Mouse (Mus musculus): Measurements from ENCODE around the gene Supt4a. TPM values are rescaled to one million over a fixed set of nuclear protein-coding genes. Genes with fewer than 3 reads are reported as not detected.

Gene Supt4a
- polyA plus RNA-seq, 1 experiment from 2014 or later, result 111 TPM

DNA sequence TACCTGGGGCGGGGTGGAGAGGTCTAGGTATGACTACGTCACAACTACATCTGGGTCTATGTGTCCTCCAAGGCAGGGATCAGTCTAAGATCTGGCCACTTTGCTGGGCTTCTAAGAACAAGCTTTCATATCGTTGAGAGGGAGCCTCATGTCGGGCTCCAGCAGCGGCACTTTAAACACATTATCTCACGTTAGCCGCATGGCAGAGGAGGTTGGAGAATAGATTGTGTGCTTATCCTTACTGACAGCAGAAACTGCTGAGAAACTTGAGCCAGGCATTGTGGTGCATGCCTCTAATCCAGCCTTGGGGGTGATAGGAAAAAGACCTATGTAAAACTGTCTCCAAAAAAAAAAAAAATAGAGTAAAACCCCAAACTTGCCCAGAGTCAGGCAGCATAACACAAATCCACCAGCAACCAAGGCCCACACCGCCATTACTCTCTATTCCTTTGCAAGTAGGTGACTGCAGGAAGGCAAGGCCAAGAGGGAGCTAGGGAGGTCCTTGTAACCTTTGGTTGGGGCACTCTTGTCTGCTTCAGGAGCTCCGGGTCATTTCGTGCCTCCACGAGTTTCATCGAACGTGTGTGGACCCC, 7.7 kb upstream of the Supt4a start:
- Histone ChIP-seq H3K4me3 (ENCODE audit: low read length) (no peak overlapping the region), H3K27me3 (ENCODE audit: control insufficient read depth, insufficient read depth, low read length) (no peaks in the 10 kb centered on the region), H3K9ac (ENCODE audit: low read length) (no peak overlapping the region), H3K36me3 (ENCODE audit: control insufficient read depth, insufficient read depth) (no peaks in the 10 kb centered on the region), H3K27ac (ENCODE audit: low read length) (no peak overlapping the region), H3K4me1 (ENCODE audit: control insufficient read depth, insufficient read depth, low read length) (peaks cover 16% of the 10 kb centered on the region), H3K4me2 (ENCODE audit: low read depth, low read length) (no peak overlapping the region), H3K9me3 (replicated peaks; ENCODE audit: control insufficient read depth, low read length) (no peaks in the 10 kb centered on the region)
- ATAC-seq (replicated peaks; ENCODE audit: extremely low read depth, insufficient read depth, low FRiP score), result no peak
- 63% methylated on average over 13 of the region's 13 CpGs for WGBS

DNA sequence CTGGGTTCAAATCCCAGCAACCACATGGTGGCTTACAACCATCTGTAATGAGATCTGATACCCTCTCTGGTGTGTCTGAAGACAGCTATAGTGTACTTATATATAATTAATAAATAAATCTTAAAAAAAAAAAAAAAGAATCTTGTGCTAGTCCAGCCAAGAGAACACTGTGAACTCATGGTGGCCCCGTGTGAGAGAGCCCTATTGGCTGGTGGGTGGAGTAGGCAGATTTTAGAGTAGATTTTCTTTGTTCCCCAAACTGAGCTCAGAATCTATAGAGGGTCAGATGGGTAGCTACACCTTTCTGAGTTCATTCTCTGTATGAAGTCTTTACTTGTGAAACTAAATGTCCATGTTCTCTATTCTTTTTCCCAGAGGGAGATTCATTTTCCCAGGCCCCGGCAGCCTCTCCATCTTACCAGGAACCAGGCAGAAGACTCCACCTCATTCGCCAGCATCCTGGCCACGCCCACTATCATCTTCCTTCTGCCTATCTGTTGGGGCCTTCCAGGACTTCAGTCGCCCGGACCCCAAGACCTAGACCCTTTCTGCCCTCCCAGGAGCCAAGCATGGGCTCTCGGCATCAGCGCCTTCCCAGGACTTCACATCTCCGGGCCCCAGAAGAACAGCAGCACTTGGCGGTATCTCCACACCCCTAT, 6.6 kb upstream of the Supt4a start:
- Histone ChIP-seq H3K27me3 (ENCODE audit: control insufficient read depth, insufficient read depth, low read length) (no peaks in the 10 kb centered on the region), H3K4me1 (ENCODE audit: control insufficient read depth, insufficient read depth, low read length) (peaks cover 14% of the 10 kb centered on the region), H3K36me3 (ENCODE audit: control insufficient read depth, insufficient read depth) (no peaks in the 10 kb centered on the region)

DNA sequence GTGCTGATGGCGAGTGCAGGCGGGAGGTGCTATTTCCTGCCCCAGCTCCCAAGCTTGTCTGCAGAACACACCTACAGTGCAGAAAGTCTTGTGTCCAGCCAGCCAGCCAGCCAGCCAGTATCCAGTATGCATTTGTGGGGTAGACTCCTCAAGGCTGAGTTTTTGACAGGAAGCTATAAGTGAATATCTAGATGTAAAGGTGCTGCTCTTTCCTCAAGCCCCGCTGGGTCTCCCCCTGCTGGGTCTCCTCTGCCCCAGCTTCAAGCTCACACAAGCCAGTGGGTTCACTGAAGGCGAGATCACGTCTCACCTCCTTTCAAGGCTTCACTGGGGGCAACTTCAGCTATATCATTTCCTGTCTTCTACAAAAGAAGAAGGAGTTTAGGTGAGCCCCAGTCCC, 3.0 kb upstream of the Supt4a start:
- no peaks in the 10 kb centered on the region for H3K36me3 ChIP-seq (ENCODE audit: control insufficient read depth, insufficient read depth)
- 59% methylated on average over 5 of the region's 5 CpGs for WGBS
- no peaks in the 10 kb centered on the region for H3K27me3 ChIP-seq (ENCODE audit: control insufficient read depth, insufficient read depth, low read length)
- H3K4me1 ChIP-seq (ENCODE audit: control insufficient read depth, insufficient read depth, low read length), result peaks cover 13% of the 10 kb centered on the region
- H3K27ac ChIP-seq (ENCODE audit: low read length), result peak overlapping the region; percentile 24; the same call in 1 of the 2 replicates
- no peak overlapping the region; the same call in 1 of the 2 replicates for H3K9ac ChIP-seq (ENCODE audit: low read length)
- ATAC-seq (replicated peaks; ENCODE audit: extremely low read depth, insufficient read depth, low FRiP score), result no peak
- peak overlapping the region; percentile 25 for H3K4me3 ChIP-seq (ENCODE audit: low read length)
- no peaks in the 10 kb centered on the region for H3K9me3 ChIP-seq (replicated peaks; ENCODE audit: control insufficient read depth, low read length)
- H3K4me2 ChIP-seq (ENCODE audit: low read depth, low read length), result peak overlapping the region; percentile 44

More for the DNA sequence above, 6.6 kb upstream of the Supt4a start:
- WGBS, result 73% methylated on average over 10 of the region's 10 CpGs
- Histone ChIP-seq H3K4me2 (ENCODE audit: low read depth, low read length) (no peak overlapping the region), H3K27ac (ENCODE audit: low read length) (no peak overlapping the region), H3K9ac (ENCODE audit: low read length) (no peak overlapping the region), H3K4me3 (ENCODE audit: low read length) (no peak overlapping the region), H3K9me3 (replicated peaks; ENCODE audit: control insufficient read depth, low read length) (no peaks in the 10 kb centered on the region)
- no peak for ATAC-seq (replicated peaks; ENCODE audit: extremely low read depth, insufficient read depth, low FRiP score)

DNA sequence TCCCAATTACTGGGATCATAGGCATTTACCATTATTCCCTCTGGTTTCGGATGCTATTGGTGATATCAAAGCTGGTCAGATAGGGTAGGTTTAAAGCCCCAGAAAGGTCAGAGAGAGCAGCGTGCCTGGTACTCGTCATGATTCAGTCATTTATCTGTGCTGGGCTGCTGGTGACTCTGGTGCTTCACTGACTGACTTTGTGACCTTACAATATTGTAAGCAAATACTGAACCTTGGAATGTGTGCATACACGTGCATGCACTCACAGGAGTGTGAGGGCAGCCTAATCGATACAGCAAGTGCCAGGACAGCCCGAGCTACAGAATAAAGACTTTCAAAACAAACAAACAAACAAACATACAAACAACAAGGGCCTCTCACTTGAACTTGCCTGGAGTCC, 1.7 kb upstream of the Supt4a start:
- Histone ChIP-seq H3K4me2 (ENCODE audit: low read depth, low read length) (peak overlapping the region; percentile 83; the same call in 1 of the 2 replicates), H3K27ac (ENCODE audit: low read length) (peak overlapping the region; percentile 90), H3K9me3 (replicated peaks; ENCODE audit: control insufficient read depth, low read length) (no peaks in the 10 kb centered on the region), H3K4me3 (ENCODE audit: low read length) (no peak overlapping the region), H3K27me3 (ENCODE audit: control insufficient read depth, insufficient read depth, low read length) (no peaks in the 10 kb centered on the region), H3K36me3 (ENCODE audit: control insufficient read depth, insufficient read depth) (peaks cover 7% of the 10 kb centered on the region; the same call in 1 of the 2 replicates), H3K9ac (ENCODE audit: low read length) (0 out of 2 replicates have a peak overlapping the region, but pooled peaks have one; percentile 80), H3K4me1 (ENCODE audit: control insufficient read depth, insufficient read depth, low read length) (peaks cover 13% of the 10 kb centered on the region)
- 63% methylated on average over 6 of the region's 6 CpGs for WGBS
- ATAC-seq (replicated peaks; ENCODE audit: extremely low read depth, insufficient read depth, low FRiP score), result no peak

DNA sequence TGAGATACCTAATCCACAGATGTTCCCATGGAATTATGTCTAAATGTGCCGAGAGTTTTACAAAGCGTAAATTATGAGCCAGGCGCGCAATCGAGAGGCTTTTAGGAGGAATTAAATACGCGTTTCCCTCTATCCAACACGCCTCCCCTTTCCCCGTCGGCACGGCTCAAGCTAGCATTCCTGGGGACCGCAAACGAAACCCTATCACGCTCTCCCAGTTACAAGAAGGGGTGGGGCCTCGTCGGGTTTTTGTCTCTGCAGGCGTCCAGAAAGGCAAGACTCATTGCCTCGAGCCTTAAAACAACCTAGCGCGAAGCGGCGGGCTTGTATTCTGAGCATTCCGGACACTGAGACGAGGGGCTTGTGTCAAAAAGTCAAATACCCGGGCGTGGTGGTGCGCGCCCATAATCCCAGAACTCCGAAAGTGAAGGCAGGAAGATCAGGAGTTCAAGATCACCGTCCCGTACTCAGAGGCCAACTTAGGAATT, 661 bp upstream of the Supt4a start:
- H3K4me2 ChIP-seq (ENCODE audit: low read depth, low read length), result peak overlapping the region; percentile 83
- peak overlapping the region; percentile 80 for H3K9ac ChIP-seq (ENCODE audit: low read length)
- H3K27ac ChIP-seq (ENCODE audit: low read length), result peak overlapping the region; percentile 90
- H3K4me1 ChIP-seq (ENCODE audit: control insufficient read depth, insufficient read depth, low read length), result peaks cover 13% of the 10 kb centered on the region
- peaks cover 8% of the 10 kb centered on the region for H3K36me3 ChIP-seq (ENCODE audit: control insufficient read depth, insufficient read depth)
- H3K4me3 ChIP-seq (ENCODE audit: low read length), result peak overlapping the region; percentile 74
- no peaks in the 10 kb centered on the region for H3K9me3 ChIP-seq (replicated peaks; ENCODE audit: control insufficient read depth, low read length)
- 2% methylated on average over 31 of the region's 31 CpGs for WGBS
- H3K27me3 ChIP-seq (ENCODE audit: control insufficient read depth, insufficient read depth, low read length), result no peaks in the 10 kb centered on the region
- peak; percentile 52 for ATAC-seq (replicated peaks; ENCODE audit: extremely low read depth, insufficient read depth, low FRiP score)

DNA sequence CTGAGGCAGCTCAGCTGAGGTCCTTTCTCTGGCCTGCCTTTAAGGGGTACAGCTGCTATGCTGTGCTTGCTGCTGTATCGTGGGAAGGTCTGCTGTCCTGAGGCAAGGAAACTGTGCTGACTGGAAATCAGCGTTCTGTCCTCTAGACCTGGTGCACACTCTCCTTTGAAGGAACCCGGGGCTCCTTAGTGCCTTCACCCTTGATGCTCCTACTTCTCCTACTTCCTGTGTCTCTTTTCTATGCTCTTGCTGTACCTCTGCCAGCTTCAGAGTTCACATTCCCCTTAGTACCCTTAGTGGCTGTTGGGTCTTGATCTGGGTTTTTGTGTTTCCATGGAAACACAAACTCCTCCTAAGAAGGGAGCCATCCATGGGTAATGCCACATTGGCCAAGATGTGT, 6.3 kb downstream of the Supt4a start:
- Histone ChIP-seq H3K36me3 (ENCODE audit: control insufficient read depth, insufficient read depth) (peaks cover 15% of the 10 kb centered on the region), H3K9me3 (replicated peaks; ENCODE audit: control insufficient read depth, low read length) (no peaks in the 10 kb centered on the region), H3K4me1 (ENCODE audit: control insufficient read depth, insufficient read depth, low read length) (no peaks in the 10 kb centered on the region), H3K4me3 (ENCODE audit: low read length) (no peak overlapping the region), H3K27me3 (ENCODE audit: control insufficient read depth, insufficient read depth, low read length) (no peaks in the 10 kb centered on the region), H3K4me2 (ENCODE audit: low read depth, low read length) (no peak overlapping the region), H3K9ac (ENCODE audit: low read length) (no peak overlapping the region), H3K27ac (ENCODE audit: low read length) (no peak overlapping the region)
- WGBS, result 88% methylated on average over 3 of the region's 3 CpGs
- no peak for ATAC-seq (replicated peaks; ENCODE audit: extremely low read depth, insufficient read depth, low FRiP score)

DNA sequence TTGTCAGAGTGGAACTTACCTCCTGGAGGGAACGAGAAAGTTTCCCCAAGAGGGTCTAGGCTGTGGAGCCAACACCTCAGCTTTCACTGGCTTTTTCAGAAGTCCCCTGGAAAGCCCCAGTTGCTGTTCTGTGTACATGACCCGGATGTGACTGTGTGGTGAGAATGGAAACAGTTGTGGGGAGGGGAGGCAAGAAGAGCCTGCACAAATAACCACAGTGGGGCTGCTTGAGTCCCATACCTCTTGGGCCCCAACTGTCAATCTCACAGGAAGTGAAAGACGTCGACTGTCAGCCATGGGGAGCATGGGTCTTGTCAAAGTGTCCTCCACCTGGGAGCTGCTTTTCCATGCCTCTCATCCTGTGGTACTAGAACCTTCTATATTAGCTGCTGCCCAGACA, 7.6 kb downstream of the Supt4a start:
- Histone ChIP-seq H3K36me3 (ENCODE audit: control insufficient read depth, insufficient read depth) (peaks cover 13% of the 10 kb centered on the region), H3K27ac (ENCODE audit: low read length) (peak overlapping the region; percentile 33; the same call in 1 of the 2 replicates), H3K4me3 (ENCODE audit: low read length) (no peak overlapping the region), H3K27me3 (ENCODE audit: control insufficient read depth, insufficient read depth, low read length) (no peaks in the 10 kb centered on the region), H3K4me2 (ENCODE audit: low read depth, low read length) (no peak overlapping the region), H3K4me1 (ENCODE audit: control insufficient read depth, insufficient read depth, low read length) (no peaks in the 10 kb centered on the region), H3K9ac (ENCODE audit: low read length) (no peak overlapping the region), H3K9me3 (replicated peaks; ENCODE audit: control insufficient read depth, low read length) (no peaks in the 10 kb centered on the region)
- 60% methylated on average over 4 of the region's 4 CpGs for WGBS
- 0 out of 2 replicates have a peak, but pooled peaks have one; percentile 45 for ATAC-seq (replicated peaks; ENCODE audit: extremely low read depth, insufficient read depth, low FRiP score)

DNA sequence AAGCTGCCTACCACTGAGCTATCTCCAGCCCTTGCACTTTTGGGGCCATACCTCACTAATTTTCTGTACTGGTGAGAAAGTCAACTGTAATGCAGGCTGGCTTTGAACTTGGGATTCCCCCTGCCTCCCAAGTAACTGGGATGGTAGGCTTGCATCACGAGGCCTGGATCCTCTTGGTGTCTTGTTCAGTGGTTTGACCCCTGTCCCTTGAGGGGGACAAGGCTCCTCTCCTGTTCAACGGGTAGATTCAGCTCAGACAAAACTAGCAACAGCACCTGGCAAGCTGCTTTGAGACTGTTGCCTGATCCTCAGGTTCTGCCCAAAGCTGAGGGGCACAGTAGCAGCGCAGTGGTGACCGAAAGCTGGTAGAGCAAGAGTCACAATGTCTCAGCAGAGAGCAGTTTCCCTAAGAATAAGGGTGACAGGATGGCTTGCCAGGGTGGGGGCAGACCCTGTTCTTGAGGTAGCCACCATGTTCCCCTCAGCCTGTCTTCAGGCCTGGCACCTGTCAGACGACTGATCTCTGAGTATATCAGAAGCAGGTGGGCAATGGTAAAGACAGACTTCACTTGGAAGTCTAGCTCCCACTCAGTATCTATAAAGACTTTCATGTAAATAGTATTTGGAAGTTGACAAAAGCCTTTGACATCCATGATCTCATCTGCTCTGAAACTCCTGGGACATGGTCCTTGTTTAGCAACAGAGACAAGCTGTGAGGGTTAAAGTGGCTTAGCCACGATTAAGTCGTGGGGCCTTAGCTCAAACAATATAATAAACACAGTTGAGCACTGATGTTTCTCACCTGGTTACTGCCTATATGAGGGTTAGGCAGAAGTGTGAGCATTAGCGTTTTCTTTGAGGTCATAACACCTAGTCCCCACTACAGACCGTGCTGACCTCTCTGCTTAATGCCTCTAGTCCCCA, 8.5 kb downstream of the Supt4a start:
- Histone ChIP-seq H3K36me3 (ENCODE audit: control insufficient read depth, insufficient read depth) (peaks cover 7% of the 10 kb centered on the region), H3K4me2 (ENCODE audit: low read depth, low read length) (no peak overlapping the region), H3K4me1 (ENCODE audit: control insufficient read depth, insufficient read depth, low read length) (no peaks in the 10 kb centered on the region), H3K9me3 (replicated peaks; ENCODE audit: control insufficient read depth, low read length) (no peaks in the 10 kb centered on the region), H3K9ac (ENCODE audit: low read length) (no peak overlapping the region), H3K27me3 (ENCODE audit: control insufficient read depth, insufficient read depth, low read length) (no peaks in the 10 kb centered on the region), H3K4me3 (ENCODE audit: low read length) (no peak overlapping the region), H3K27ac (ENCODE audit: low read length) (peak overlapping the region; percentile 33)
- no peak for ATAC-seq (replicated peaks; ENCODE audit: extremely low read depth, insufficient read depth, low FRiP score)
- WGBS, result 72% methylated on average over 9 of the region's 9 CpGs
